In genomic region chr6:83234280-83234741, GRCm38 (mm10) we compare ENCODE assay signal across 7 mouse cellular contexts. TPM values are rescaled to one million over a fixed set of nuclear protein-coding genes. Genes with fewer than 3 reads are reported as not detected.
DNase-seq lines count a peak whose midpoint lies in the region; ATAC-seq and TF ChIP-seq lines count a peak whose summit lies in the region.

No protein-coding gene starts in this region.

- H3K27ac ChIP-seq in forebrain, embryonic 10.5 days: peak overlapping the region; percentile 53; the same call in 1 of the 2 replicates
- H3K27ac ChIP-seq in kidney, embryonic 16.5 days (ENCODE audit: low read length): peak overlapping the region; percentile 72
- H3K27ac ChIP-seq in midbrain, embryonic 13.5 days: no peak overlapping the region

- H3K9me3 ChIP-seq in forebrain, embryonic 10.5 days: no peaks in the 10 kb centered on the region
- H3K9me3 ChIP-seq in kidney, embryonic 16.5 days (ENCODE audit: low read length): no peaks in the 10 kb centered on the region
- H3K9me3 ChIP-seq in midbrain, embryonic 13.5 days: no peaks in the 10 kb centered on the region

- peak; percentile 64 for ATAC-seq in kidney, embryonic 16.5 days (ENCODE audit: low FRiP score, low TSS enrichment)
- peak; percentile 65 for ATAC-seq in midbrain, embryonic 13.5 days
- no peak for ATAC-seq in activated CD4-positive, CD25-positive, alpha-beta regulatory T cell, adult 4 months

- peak overlapping the region; percentile 48 for H3K9ac ChIP-seq in kidney, embryonic 16.5 days (replicated peaks; ENCODE audit: low read length)
- no peak overlapping the region for H3K9ac ChIP-seq in midbrain, embryonic 13.5 days (replicated peaks)

- DNase-seq in brain, embryonic 14.5 days (ENCODE audit: low read depth): peak; percentile 24
- DNase-seq in forebrain, embryonic 10.5 days (ENCODE audit: extremely low spot score, low spot score): peak; percentile 55
- DNase-seq in layer of hippocampus, adult 8-10 months (ENCODE audit: low spot score in 2 of 2): no peak
- DNase-seq in thymus, postnatal 25 days: no peak

- WGBS in forebrain, embryonic 10.5 days: under 1% methylated on average over 14 of the region's 14 CpGs
- WGBS in kidney, embryonic 16.5 days: 1% methylated on average over 14 of the region's 14 CpGs
- 1% methylated on average over 14 of the region's 14 CpGs for WGBS in midbrain, embryonic 13.5 days

- peak overlapping the region; percentile 38 for H3K4me3 ChIP-seq in forebrain, embryonic 10.5 days
- H3K4me3 ChIP-seq in kidney, embryonic 16.5 days (ENCODE audit: low read length): peak overlapping the region; percentile 12
- H3K4me3 ChIP-seq in midbrain, embryonic 13.5 days (replicated peaks): peak overlapping the region; percentile 2; the same call in 1 of the 2 replicates

- no peak for TF ChIP-seq CTCF in brain, embryonic 14.5 days (IDR thresholded peaks at IDR 0.05; ENCODE audit: borderline replicate concordance, extremely low read depth, insufficient read depth, insufficient read length)

- H3K27me3 ChIP-seq in forebrain, embryonic 10.5 days (ENCODE audit: poor library complexity, severe bottlenecking): peaks cover 93% of the 10 kb centered on the region
- peaks cover 5% of the 10 kb centered on the region; the same call in 1 of the 2 replicates for H3K27me3 ChIP-seq in kidney, embryonic 16.5 days (ENCODE audit: insufficient read depth, low read length)
- peaks cover 61% of the 10 kb centered on the region for H3K27me3 ChIP-seq in midbrain, embryonic 13.5 days

- no peaks in the 10 kb centered on the region for H3K36me3 ChIP-seq in forebrain, embryonic 10.5 days (replicated peaks)
- H3K36me3 ChIP-seq in kidney, embryonic 16.5 days (ENCODE audit: insufficient read depth, low read length): no peaks in the 10 kb centered on the region
- H3K36me3 ChIP-seq in midbrain, embryonic 13.5 days: no peaks in the 10 kb centered on the region

- peaks cover 41% of the 10 kb centered on the region for H3K4me1 ChIP-seq in forebrain, embryonic 10.5 days
- H3K4me1 ChIP-seq in kidney, embryonic 16.5 days (ENCODE audit: insufficient read depth, low read length): peaks cover 22% of the 10 kb centered on the region
- H3K4me1 ChIP-seq in midbrain, embryonic 13.5 days (replicated peaks): peaks cover 20% of the 10 kb centered on the region

- no peak for TF ChIP-seq POLR2A in brain, embryonic 14.5 days (IDR thresholded peaks at IDR 0.05; ENCODE audit: borderline replicate concordance, extremely low read depth, insufficient read depth, insufficient read length, poor library complexity, severe bottlenecking)

- H3K4me2 ChIP-seq in kidney, embryonic 16.5 days (replicated peaks; ENCODE audit: low read depth, low read length): peak overlapping the region; percentile 49
- peak overlapping the region; percentile 31 for H3K4me2 ChIP-seq in midbrain, embryonic 13.5 days (replicated peaks)

RNA-seq across cellular contexts. Expression of gene Slc4a5, which starts 14.7 kb away (rescaled TPM):
- polyA plus RNA-seq in brain, embryonic 14.5 days (2012; rRNA removed): 2.1 and 7.0 TPM in 2 replicates
- polyA plus RNA-seq in forebrain, embryonic 10.5 days (2016; fragmentation: Nextera tagmentation; extraction: Ambion mirVana): 0.30 and 1.1 TPM in 2 replicates
- polyA plus RNA-seq in kidney, embryonic 16.5 days (2015; fragmentation: Nextera tagmentation; extraction: Ambion mirVana): 0.72 and 0.91 TPM in 2 replicates
- 0.22 and 0.48 TPM in 2 replicates for polyA plus RNA-seq in midbrain, embryonic 13.5 days (2015; fragmentation: Nextera tagmentation; extraction: Ambion mirVana)
- 1 to 10 TPM in 2 of 4 experiments, under 1 TPM in 2; 0.21 to 1.5 (median 0.78) TPM for total RNA-seq in layer of hippocampus, adult 8-10 months (2022)
- under 1 TPM; 0.48 to 0.76 TPM for polyA plus RNA-seq in activated CD4-positive, CD25-positive, alpha-beta regulatory T cell, adult 4 months (2017; shearing (Covaris generic))

Comparison
In these comparisons a context has a peak if more than half of its experiments do, and no peak if none do; other contexts are left out.
1. DNase-seq: peak in brain, embryonic 14.5 days (single experiment) and forebrain, embryonic 10.5 days (single experiment); none in layer of hippocampus, adult 8-10 months (0 of 2) and thymus, postnatal 25 days (single experiment).
2. Peak in every context shown above with its lines, with median percentiles within 50 percentile points of each other: H3K4me3 ChIP-seq.